Mouse (Mus musculus) cerebellum, adult 2 months (tissue): Measurements from ENCODE around the gene Epb41l1. TPM values are rescaled to one million over a fixed set of nuclear protein-coding genes. Genes with fewer than 3 reads are reported as not detected.

ENCODE experiments used
- DNase-seq, 2 experiments: peaks; one replicate each; pipeline ENCODE4 v3.0.0; 2021
- H3K27ac ChIP-seq: fragments of 200-500 bp; 2 replicates; pipeline ENCODE4 v1.5.1; 2012; ENCODE audit warnings: low read length, control low read depth, inconsistent platforms; ENCODE audit not compliant: insufficient read depth
- H3K27me3 ChIP-seq: fragments of 200-500 bp; 2 replicates; pipeline ENCODE4 v1.6.1; 2012; ENCODE audit warnings: inconsistent platforms, mild to moderate bottlenecking, low read length, moderate library complexity; ENCODE audit not compliant: control insufficient read depth, insufficient read depth
- H3K4me1 ChIP-seq: fragments of 200-500 bp; 2 replicates; pipeline ENCODE4 v1.6.1; 2011; ENCODE audit warnings: low read length; ENCODE audit not compliant: control insufficient read depth, insufficient read depth
- H3K4me3 ChIP-seq: fragments of 200-500 bp; replicated peaks from 2 replicates; pipeline ENCODE3; 2011; ENCODE audit warnings: mild to moderate bottlenecking, low read depth, low read length, control low read depth; ENCODE audit not compliant: insufficient read depth
- CTCF ChIP-seq: fragments of 200-500 bp; IDR thresholded peaks from 2 replicates; pipeline ENCODE4 v1.5.1; 2011; ENCODE audit warnings: low read depth, mild to moderate bottlenecking, control low read depth, low read length, moderate library complexity, borderline replicate concordance; ENCODE audit not compliant: insufficient read depth
- POLR2A ChIP-seq: fragments of 200-500 bp; IDR thresholded peaks from 2 replicates; pipeline ENCODE4 v1.6.1; 2011; ENCODE audit warnings: low read length, control low read depth, borderline replicate concordance; ENCODE audit not compliant: insufficient read depth
- WGBS: fragments of 180-500 bp; shearing (Covaris S2); methylation state at CpG from one replicate; pipeline ENCODE4 v1.1.7; 2018; 5-methylcytosine and 5-hydroxymethylcytosine counted together
- polyA plus RNA-seq: library from polyadenylated mRNA; depleted of rRNA; stranded (reverse); fragments of >200 nt; gene quantifications from 2 replicates; pipeline ENCODE4 v1.2.3, GENCODE M21; 2012

Gene Epb41l1
- polyA plus RNA-seq, 1 experiment: 219 TPM

DNA sequence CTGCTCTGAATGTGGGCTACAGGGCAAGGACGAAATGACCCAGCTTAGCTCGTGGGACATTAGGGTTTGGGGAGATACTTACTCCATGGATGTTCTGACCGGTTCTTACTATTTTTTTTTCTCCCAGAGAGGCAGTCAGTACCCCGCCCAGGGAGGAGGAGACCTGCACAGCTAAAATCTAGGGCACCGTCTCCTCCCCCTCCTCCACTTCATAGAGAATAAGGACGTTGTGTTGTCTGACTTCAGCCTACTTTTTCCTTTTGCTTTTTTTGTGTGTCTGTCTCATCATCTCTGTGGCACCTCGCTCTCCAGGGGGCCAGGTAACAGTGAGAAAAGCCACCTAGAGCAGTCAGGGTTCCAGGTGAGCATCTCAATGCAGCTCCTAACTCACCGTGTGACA lies 121.7 kb downstream of the Epb41l1 start:
- no peaks in the 10 kb centered on the region for H3K4me1 ChIP-seq
- no peak for DNase-seq
- whole genome bisulfite sequencing: 74% methylated on average over 8 of the region's 8 CpGs
- H3K4me3 ChIP-seq: no peak overlapping the region
- TF ChIP-seq CTCF (no peak), POLR2A (no peak)
- H3K27me3 ChIP-seq: no peaks in the 10 kb centered on the region
- H3K27ac ChIP-seq: no peak overlapping the region

- WGBS: 76% methylated on average over 3 of the region's 3 CpGs
- DNase-seq: no peak
- H3K4me1 ChIP-seq: no peaks in the 10 kb centered on the region
- TF ChIP-seq CTCF (no peak), POLR2A (no peak)
- no peaks in the 10 kb centered on the region for H3K27me3 ChIP-seq
- H3K27ac ChIP-seq: no peak overlapping the region
- H3K4me3 ChIP-seq: no peak overlapping the region
These were observed 123.1 kb downstream of the Epb41l1 start for GRCm38 (mm10) chr2:156543804-156544203.

- TF ChIP-seq CTCF: no peak
- peak; percentile 94 for TF ChIP-seq POLR2A
- peak within 1 kb of the TSS; percentile 12; the same call in 1 of the 2 replicates for H3K27ac ChIP-seq
- peak within 1 kb of the TSS; percentile 93 for H3K4me3 ChIP-seq
- DNase-seq: peak; percentile 82 to 90
- peaks cover 3% of the 10 kb centered on the region for H3K4me1 ChIP-seq
- 3% methylated on average over 39 of the region's 39 CpGs for WGBS
- H3K27me3 ChIP-seq: no peaks in the 10 kb centered on the region
These were observed 126.6 kb downstream of the Epb41l1 start, which contains the start of gene Aar2 for GRCm38 (mm10) chr2:156547123-156547891. TSS of gene Aar2 (plus strand) at chr2:156547584.

DNA sequence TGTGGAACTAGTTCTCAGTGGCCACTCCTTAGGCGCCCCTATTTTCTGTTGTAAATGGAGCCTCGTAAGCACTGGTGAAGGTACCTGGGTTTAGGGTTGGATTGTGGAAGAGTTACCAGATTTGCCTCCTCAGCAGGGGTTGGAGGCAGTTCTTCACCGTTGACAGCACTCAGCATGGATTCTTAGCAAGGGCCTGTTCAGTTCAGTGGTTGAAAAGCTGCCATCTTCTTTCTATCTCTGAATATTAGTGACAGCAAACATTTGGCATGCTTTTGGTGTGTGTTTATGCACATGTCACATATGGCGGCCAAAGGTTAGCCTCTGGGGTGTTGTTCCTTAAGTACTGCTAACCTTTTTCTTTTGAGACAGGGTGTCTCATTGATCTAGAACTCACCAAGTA lies 131.7 kb downstream of the Epb41l1 start:
- WGBS: 33% methylated on average over 4 of the region's 4 CpGs
- no peak for TF ChIP-seq CTCF
- TF ChIP-seq POLR2A: no peak
- Histone ChIP-seq H3K27me3 (no peaks in the 10 kb centered on the region), H3K27ac (no peak overlapping the region; the same call in 1 of the 2 replicates), H3K4me3 (no peak overlapping the region), H3K4me1 (peaks cover 10% of the 10 kb centered on the region)
- peak in 1 of 2 experiments; percentile 57 for DNase-seq

- TF ChIP-seq POLR2A: no peak
- TF ChIP-seq CTCF: no peak
- Histone ChIP-seq H3K4me3 (no peak overlapping the region), H3K27ac (no peak overlapping the region), H3K4me1 (peaks cover 9% of the 10 kb centered on the region; the same call in 1 of the 2 replicates), H3K27me3 (no peaks in the 10 kb centered on the region)
- WGBS: 93% methylated on average over 2 of the region's 2 CpGs
- no peak for DNase-seq
These were observed 141.1 kb downstream of the Epb41l1 start for GRCm38 (mm10) chr2:156561808-156562207.

DNA sequence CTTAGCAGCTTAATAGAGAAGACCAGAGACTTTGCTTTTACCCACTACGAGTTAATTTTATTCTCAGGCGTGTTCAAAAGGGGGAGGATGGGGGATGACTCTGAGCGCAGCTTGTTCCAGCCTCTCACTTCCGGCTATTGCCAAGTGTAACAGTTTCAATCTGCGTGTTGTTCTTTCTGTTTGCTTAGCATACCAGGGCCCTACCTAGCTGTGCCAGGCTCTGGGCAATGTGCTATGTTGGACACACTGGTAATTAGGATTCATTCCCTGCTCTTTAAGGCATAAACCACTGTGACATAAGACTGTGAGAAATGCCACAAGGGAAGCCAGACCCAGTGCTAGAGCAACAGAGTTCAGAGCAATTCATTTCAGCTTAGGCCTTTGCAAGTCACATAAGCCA lies 142.8 kb downstream of the Epb41l1 start:
- 62% methylated on average over 5 of the region's 5 CpGs for WGBS
- Histone ChIP-seq H3K4me3 (no peak overlapping the region), H3K27me3 (no peaks in the 10 kb centered on the region), H3K27ac (peak overlapping the region; percentile 61; the same call in 1 of the 2 replicates), H3K4me1 (peaks cover 11% of the 10 kb centered on the region; the same call in 1 of the 2 replicates)
- DNase-seq: no peak
- TF ChIP-seq CTCF (no peak), POLR2A (no peak)

DNA sequence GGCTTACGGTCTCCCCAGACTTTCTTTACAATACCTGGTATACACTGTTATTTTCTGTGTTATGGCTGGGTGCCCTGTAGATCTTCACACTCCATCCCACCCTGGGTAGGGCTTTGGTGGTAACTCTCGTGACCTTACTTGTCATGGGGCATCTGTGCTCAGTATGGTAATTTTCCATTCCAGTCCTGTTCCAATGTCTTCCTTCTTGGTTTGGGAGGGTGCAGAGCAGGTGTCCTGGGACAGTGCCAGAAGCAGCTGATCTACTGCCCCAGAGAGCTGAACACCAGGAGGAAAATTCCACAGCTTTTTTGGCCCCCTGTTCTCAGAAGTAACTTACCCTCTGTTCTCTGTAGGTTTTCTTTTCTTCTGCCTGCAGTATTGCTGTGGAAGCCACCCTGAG lies 145.8 kb downstream of the Epb41l1 start:
- Histone ChIP-seq H3K27me3 (no peaks in the 10 kb centered on the region), H3K4me3 (no peak overlapping the region), H3K4me1 (peaks cover 11% of the 10 kb centered on the region; the same call in 1 of the 2 replicates), H3K27ac (no peak overlapping the region)
- 13% methylated on average over 2 of the region's 2 CpGs for WGBS
- TF ChIP-seq CTCF: no peak
- TF ChIP-seq POLR2A: no peak
- DNase-seq: peak; percentile 73 to 78

DNA sequence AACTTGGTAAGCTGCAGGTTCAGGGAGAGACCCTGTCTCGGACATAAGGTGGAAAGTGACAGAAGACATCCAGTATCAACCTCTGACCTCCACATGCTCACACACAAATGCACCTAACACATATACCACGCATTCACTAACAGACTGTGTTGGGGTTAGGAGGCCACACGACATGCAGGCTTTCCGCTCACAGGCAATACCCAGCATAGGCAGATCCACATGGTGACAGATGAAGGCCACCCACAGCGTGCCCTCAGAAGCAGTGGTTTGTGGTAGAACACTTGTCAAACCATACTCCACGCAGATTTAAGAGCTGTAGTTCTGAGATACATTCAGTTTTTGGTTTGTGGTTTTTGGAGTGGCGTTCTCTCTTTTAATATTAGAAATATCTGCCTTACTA lies 147.9 kb downstream of the Epb41l1 start:
- H3K4me3 ChIP-seq: no peak overlapping the region
- H3K4me1 ChIP-seq: peaks cover 11% of the 10 kb centered on the region; the same call in 1 of the 2 replicates
- H3K27ac ChIP-seq: no peak overlapping the region
- no peak for DNase-seq
- no peaks in the 10 kb centered on the region for H3K27me3 ChIP-seq
- WGBS: 91% methylated on average over 7 of the region's 7 CpGs
- no peak for TF ChIP-seq POLR2A
- no peak for TF ChIP-seq CTCF
